8 mouse cellular contexts compared by ENCODE assay signal in genomic region chr1:165708686-165709380, GRCm38 (mm10). TPM values are rescaled to one million over a fixed set of nuclear protein-coding genes. Genes with fewer than 3 reads are reported as not detected.
DNase-seq lines count a peak whose midpoint lies in the region; ATAC-seq lines count a peak whose summit lies in the region.

No protein-coding gene starts in this region.

- no peak for DNase-seq in forebrain, embryonic 10.5 days (ENCODE audit: extremely low spot score, low spot score)
- DNase-seq in hindbrain, embryonic 11.5 days (ENCODE audit: low spot score) = no peak
- DNase-seq in midbrain, embryonic 14.5 days = no peak
- no peak for DNase-seq in urinary bladder, postnatal 25 days (ENCODE audit: low spot score)
- no peak for DNase-seq in layer of hippocampus, postnatal 10 days (ENCODE audit: low spot score in 2 of 2)
- no peak for DNase-seq in spleen, postnatal 14 days (ENCODE audit: low spot score in 2 of 2)

- H3K9me3 ChIP-seq in forebrain, embryonic 10.5 days = no peaks in the 10 kb centered on the region
- H3K9me3 ChIP-seq in forebrain, embryonic 16.5 days (ENCODE audit: control insufficient read depth, low read length) = no peaks in the 10 kb centered on the region
- H3K9me3 ChIP-seq in hindbrain, embryonic 11.5 days (ENCODE audit: control insufficient read depth, low read length) = no peaks in the 10 kb centered on the region
- H3K9me3 ChIP-seq in midbrain, embryonic 14.5 days (ENCODE audit: control insufficient read depth, low read length) = no peaks in the 10 kb centered on the region

- no peak overlapping the region; the same call in 1 of the 2 replicates for H3K4me2 ChIP-seq in forebrain, embryonic 16.5 days (ENCODE audit: low read length)
- peak overlapping the region; percentile 98; the same call in 1 of the 2 replicates for H3K4me2 ChIP-seq in hindbrain, embryonic 11.5 days (replicated peaks; ENCODE audit: low read depth, low read length)
- H3K4me2 ChIP-seq in midbrain, embryonic 14.5 days (ENCODE audit: low read length) = peak overlapping the region; percentile 99

- no peak for ATAC-seq in forebrain, embryonic 16.5 days
- peak; percentile 30 for ATAC-seq in CD4-positive, CD25-positive, alpha-beta regulatory T cell, adult 4 months
- ATAC-seq in hindbrain, embryonic 11.5 days (ENCODE audit: low FRiP score) = no peak
- no peak for ATAC-seq in midbrain, embryonic 14.5 days (ENCODE audit: low FRiP score, low TSS enrichment)

- peak overlapping the region; percentile 78; the same call in 1 of the 2 replicates for H3K4me3 ChIP-seq in forebrain, embryonic 10.5 days
- H3K4me3 ChIP-seq in forebrain, embryonic 16.5 days (replicated peaks; ENCODE audit: low read length) = no peak overlapping the region
- peak overlapping the region; percentile 67; the same call in 1 of the 2 replicates for H3K4me3 ChIP-seq in hindbrain, embryonic 11.5 days (ENCODE audit: low read depth, low read length)
- H3K4me3 ChIP-seq in midbrain, embryonic 14.5 days (replicated peaks; ENCODE audit: low read depth, low read length) = peak overlapping the region; percentile 55; the same call in 1 of the 2 replicates

- H3K27ac ChIP-seq in forebrain, embryonic 10.5 days = no peak overlapping the region
- no peak overlapping the region for H3K27ac ChIP-seq in forebrain, embryonic 16.5 days (ENCODE audit: low read length)
- H3K27ac ChIP-seq in hindbrain, embryonic 11.5 days (ENCODE audit: low read depth, low read length) = no peak overlapping the region
- H3K27ac ChIP-seq in midbrain, embryonic 14.5 days (replicated peaks; ENCODE audit: low read depth, low read length) = no peak overlapping the region

- H3K9ac ChIP-seq in forebrain, embryonic 16.5 days (replicated peaks; ENCODE audit: low read depth, low read length) = no peak overlapping the region
- H3K9ac ChIP-seq in hindbrain, embryonic 11.5 days (ENCODE audit: low read depth, low read length) = no peak overlapping the region
- no peak overlapping the region for H3K9ac ChIP-seq in midbrain, embryonic 14.5 days (replicated peaks; ENCODE audit: low read length)

- WGBS in forebrain, embryonic 10.5 days = 32% methylated on average over 9 of the region's 9 CpGs
- 37% methylated on average over 9 of the region's 9 CpGs for WGBS in forebrain, embryonic 16.5 days
- WGBS in hindbrain, embryonic 11.5 days = 35% methylated on average over 9 of the region's 9 CpGs
- WGBS in midbrain, embryonic 14.5 days = 34% methylated on average over 9 of the region's 9 CpGs

- no peaks in the 10 kb centered on the region for H3K36me3 ChIP-seq in forebrain, embryonic 10.5 days (replicated peaks)
- H3K36me3 ChIP-seq in forebrain, embryonic 16.5 days (ENCODE audit: control insufficient read depth, insufficient read depth) = no peaks in the 10 kb centered on the region
- no peaks in the 10 kb centered on the region for H3K36me3 ChIP-seq in hindbrain, embryonic 11.5 days (ENCODE audit: control insufficient read depth, insufficient read depth, low read length)
- no peaks in the 10 kb centered on the region for H3K36me3 ChIP-seq in midbrain, embryonic 14.5 days (ENCODE audit: control insufficient read depth, insufficient read depth, low read length)

- H3K4me1 ChIP-seq in forebrain, embryonic 10.5 days = peaks cover 18% of the 10 kb centered on the region
- H3K4me1 ChIP-seq in forebrain, embryonic 16.5 days (replicated peaks; ENCODE audit: control insufficient read depth, insufficient read depth, low read length) = peaks cover 6% of the 10 kb centered on the region
- no peaks in the 10 kb centered on the region for H3K4me1 ChIP-seq in hindbrain, embryonic 11.5 days (replicated peaks; ENCODE audit: control insufficient read depth, insufficient read depth, low read length)
- H3K4me1 ChIP-seq in midbrain, embryonic 14.5 days (ENCODE audit: control insufficient read depth, insufficient read depth, low read length) = 0 out of 2 replicates have a peak, but pooled peaks cover 10% of the 10 kb centered on the region

- peaks cover 65% of the 10 kb centered on the region for H3K27me3 ChIP-seq in forebrain, embryonic 10.5 days (ENCODE audit: poor library complexity, severe bottlenecking)
- H3K27me3 ChIP-seq in forebrain, embryonic 16.5 days (replicated peaks; ENCODE audit: control insufficient read depth, insufficient read depth, low read length) = peaks cover 7% of the 10 kb centered on the region
- peaks cover 7% of the 10 kb centered on the region for H3K27me3 ChIP-seq in hindbrain, embryonic 11.5 days (ENCODE audit: control insufficient read depth, insufficient read depth, low read length)
- peaks cover 21% of the 10 kb centered on the region for H3K27me3 ChIP-seq in midbrain, embryonic 14.5 days (ENCODE audit: control insufficient read depth, insufficient read depth, low read length)

RNA-seq across cellular contexts. Expression of gene Rcsd1, which starts 0.7 kb away (rescaled TPM):
- polyA plus RNA-seq in forebrain, embryonic 10.5 days (2016; fragmentation: Nextera tagmentation; extraction: Ambion mirVana) = 8.3 and 8.4 TPM in 2 replicates
- polyA plus RNA-seq in forebrain, embryonic 16.5 days (2015; fragmentation: Nextera tagmentation; extraction: Ambion mirVana) = 8.3 and 9.9 TPM in 2 replicates
- polyA plus RNA-seq in CD4-positive, CD25-positive, alpha-beta regulatory T cell, adult 4 months (2017; shearing (Covaris generic)) = 100 to 1,000 TPM; 114 to 159 TPM
- 8.5 and 9.4 TPM in 2 replicates for polyA plus RNA-seq in hindbrain, embryonic 11.5 days (2014; fragmentation: Nextera tagmentation; extraction: Ambion mirVana)
- 2.5 and 4.7 TPM in 2 replicates for polyA plus RNA-seq in midbrain, embryonic 14.5 days (2014; fragmentation: Nextera tagmentation; extraction: Ambion mirVana)
- 1 to 10 TPM; 6.8 to 6.9 TPM for total RNA-seq in layer of hippocampus, postnatal 10 days (2021)

RNA-seq across cellular contexts. Expression of gene Creg1, which starts 54.7 kb away (rescaled TPM):
- 33.7 and 34.3 TPM in 2 replicates for polyA plus RNA-seq in forebrain, embryonic 10.5 days (2016; fragmentation: Nextera tagmentation; extraction: Ambion mirVana)
- 16.6 and 22.5 TPM in 2 replicates for polyA plus RNA-seq in forebrain, embryonic 16.5 days (2015; fragmentation: Nextera tagmentation; extraction: Ambion mirVana)
- polyA plus RNA-seq in CD4-positive, CD25-positive, alpha-beta regulatory T cell, adult 4 months (2017; shearing (Covaris generic)) = 10 to 100 TPM; 17.4 to 25.9 TPM
- polyA plus RNA-seq in hindbrain, embryonic 11.5 days (2014; fragmentation: Nextera tagmentation; extraction: Ambion mirVana) = 38.1 and 38.2 TPM in 2 replicates
- polyA plus RNA-seq in midbrain, embryonic 14.5 days (2014; fragmentation: Nextera tagmentation; extraction: Ambion mirVana) = 24.7 and 31.8 TPM in 2 replicates
- total RNA-seq in layer of hippocampus, postnatal 10 days (2021) = 10 to 100 TPM; 18.7 to 23.7 TPM

Comparison
In these comparisons a context has a peak if more than half of its experiments do, and no peak if none do; other contexts are left out.
1. RNA of gene Rcsd1, which starts 0.7 kb away (polyA plus RNA-seq): 114 to 159 TPM in CD4-positive, CD25-positive, alpha-beta regulatory T cell, adult 4 months; 8.5 to 9.4 TPM in hindbrain, embryonic 11.5 days, 8.3 to 8.4 TPM in forebrain, embryonic 10.5 days, 8.3 to 9.9 TPM in forebrain, embryonic 16.5 days and 2.5 to 4.7 TPM in midbrain, embryonic 14.5 days; every median in the first group is over 10 times any median in the second.